Comparison of ENCODE assay signal across 27 mouse cellular contexts in the genomic region with DNA sequence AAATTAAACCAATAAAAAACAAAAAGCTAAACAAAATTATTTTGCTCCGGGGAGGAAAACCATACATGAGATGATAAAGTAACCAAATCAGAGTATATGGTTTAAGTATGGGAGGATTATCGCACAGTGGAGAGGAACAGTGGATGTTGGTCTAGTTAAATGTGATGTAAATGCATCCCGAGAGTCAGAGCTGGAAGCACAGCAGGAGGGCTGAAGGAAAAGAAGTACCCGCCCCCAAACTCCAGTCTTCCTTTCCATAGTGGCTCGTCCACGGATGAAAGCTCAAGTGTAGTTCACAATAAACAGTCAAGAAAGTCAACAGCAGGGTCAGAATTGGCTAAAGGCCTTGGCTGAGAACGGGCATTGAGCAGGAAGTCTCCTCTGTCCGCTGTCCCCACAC.
"Had no signal": no experiment of that assay in that cellular context is flagged by ENCODE, and none has a peak within 500 bp of the region (broad histone marks: within the 10 kb centered on the region; RNA-seq: fewer than 3 reads in every experiment).

No protein-coding gene starts in this region.

- DNase-seq: left cerebral cortex, postnatal 4 days; liver; liver, embryonic 13.5 days; liver, postnatal 0 days; lung, adult 18-20 months; lung, adult 2 months; lung, embryonic 14.5 days; lung, postnatal 10 days; lung, postnatal 14 days; lung, postnatal 36 days; lung, postnatal 4 days; midbrain, embryonic 14.5 days had no signal

- H3K4me3 ChIP-seq: limb, embryonic 10.5 days; limb, embryonic 12.5 days; limb, embryonic 13.5 days; limb, embryonic 15.5 days; liver, embryonic 12.5 days; liver, embryonic 13.5 days; liver, embryonic 15.5 days; lung, embryonic 15.5 days; megakaryocyte, embryonic 14.5 days; midbrain, embryonic 10.5 days; midbrain, embryonic 12.5 days; midbrain, embryonic 13.5 days; midbrain, embryonic 15.5 days; myocyte had no signal

- H3K27ac ChIP-seq: limb, embryonic 10.5 days; limb, embryonic 12.5 days; limb, embryonic 13.5 days; limb, embryonic 15.5 days; liver, embryonic 12.5 days; liver, embryonic 13.5 days; liver, embryonic 14.5 days; liver, embryonic 15.5 days; lung, embryonic 15.5 days; macrophage; midbrain, embryonic 10.5 days; midbrain, embryonic 12.5 days; midbrain, embryonic 13.5 days; midbrain, embryonic 15.5 days had no signal

- H3K27me3 ChIP-seq: limb, embryonic 12.5 days; limb, embryonic 13.5 days; limb, embryonic 15.5 days; liver, embryonic 12.5 days; liver, embryonic 13.5 days; liver, embryonic 15.5 days; lung, embryonic 15.5 days; midbrain, embryonic 12.5 days; midbrain, embryonic 13.5 days; midbrain, embryonic 15.5 days had no signal

- H3K4me1 ChIP-seq: limb, embryonic 12.5 days; limb, embryonic 13.5 days; limb, embryonic 15.5 days; liver, embryonic 12.5 days; liver, embryonic 13.5 days; liver, embryonic 15.5 days; lung, embryonic 15.5 days; midbrain, embryonic 12.5 days; midbrain, embryonic 13.5 days; midbrain, embryonic 15.5 days had no signal
